Mouse (Mus musculus): Measurements from ENCODE around the gene Mettl27. TPM values are rescaled to one million over a fixed set of nuclear protein-coding genes. Genes with fewer than 3 reads are reported as not detected.
"Not testable (repeated sequence)": the region's sequence is repeated elsewhere in the genome, so short reads cannot be mapped to it uniquely, and the experiment has no call there.

The Mettl27 gene
- polyA plus RNA-seq, 1 experiment: 6.9 TPM

DNA sequence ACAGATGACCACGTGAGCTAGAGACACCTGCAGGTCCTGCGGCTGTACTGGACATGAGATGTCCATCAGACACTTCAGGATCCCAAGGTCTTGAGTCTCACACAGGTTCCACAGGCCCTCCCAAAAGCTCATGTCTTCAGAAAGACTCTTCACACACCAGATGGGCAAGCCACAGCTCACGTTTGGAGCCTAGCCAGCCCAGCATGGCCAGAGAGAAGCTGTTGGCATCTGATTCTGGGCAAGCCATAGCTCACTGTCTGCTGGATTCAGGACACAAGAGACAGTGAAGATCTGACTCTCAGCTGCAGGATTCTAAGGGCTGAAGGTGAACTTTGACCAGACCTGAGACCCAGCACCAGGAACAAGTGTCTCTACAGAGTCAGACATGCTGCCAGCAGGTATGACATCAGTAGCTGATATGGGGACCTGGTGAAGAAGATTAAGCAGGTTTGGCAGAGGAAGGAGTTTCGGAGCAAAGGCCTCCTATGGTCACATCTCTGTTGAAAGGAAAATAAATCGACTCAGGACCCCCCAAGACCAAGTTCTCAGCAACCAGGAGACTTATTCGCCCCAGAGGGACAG, 12.0 kb upstream of the Mettl27 start:
- Histone ChIP-seq H3K27ac (ENCODE audit: control insufficient read depth, insufficient read depth, low read depth, low read length) (no peak overlapping the region), H3K27me3 (ENCODE audit: control insufficient read depth, insufficient read depth, low read length) (no peaks in the 10 kb centered on the region), H3K4me1 (ENCODE audit: control insufficient read depth, insufficient read depth, low read length) (no peaks in the 10 kb centered on the region), H3K36me3 (ENCODE audit: control insufficient read depth, insufficient read depth, low read length) (no peaks in the 10 kb centered on the region), H3K4me3 (ENCODE audit: control insufficient read depth, low read depth, low read length) (no peak overlapping the region)
- TF ChIP-seq POLR2A (IDR thresholded peaks at IDR 0.05; ENCODE audit: control insufficient read depth, low read depth, low read length) (no peak), CTCF (IDR thresholded peaks at IDR 0.05; ENCODE audit: control insufficient read depth, insufficient read depth, insufficient replicate concordance, low read depth, low read length) (no peak)

DNA sequence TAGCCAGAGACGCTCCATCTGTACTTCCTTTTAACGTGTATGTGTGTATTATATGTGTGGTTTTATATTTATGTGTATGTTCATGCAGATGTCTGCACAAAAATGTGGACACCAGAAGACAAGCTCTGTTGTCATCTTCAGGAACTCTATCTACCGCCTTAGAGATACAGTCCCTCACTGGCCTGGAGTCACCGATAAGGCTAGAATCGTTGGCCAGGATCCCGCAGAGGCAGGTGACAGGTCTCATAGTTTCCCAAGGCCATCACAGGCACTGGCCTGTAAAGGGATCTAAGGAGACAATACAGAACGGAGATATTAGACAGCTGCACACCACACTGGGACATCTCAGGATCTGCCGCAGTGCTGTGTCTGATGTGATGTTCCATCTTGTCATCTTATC, 11.1 kb upstream of the Mettl27 start:
- Histone ChIP-seq H3K27ac (ENCODE audit: control insufficient read depth, insufficient read depth, low read depth, low read length) (no peak overlapping the region), H3K4me3 (ENCODE audit: control insufficient read depth, low read depth, low read length) (no peak overlapping the region), H3K27me3 (ENCODE audit: control insufficient read depth, insufficient read depth, low read length) (no peaks in the 10 kb centered on the region), H3K36me3 (ENCODE audit: control insufficient read depth, insufficient read depth, low read length) (no peaks in the 10 kb centered on the region), H3K4me1 (ENCODE audit: control insufficient read depth, insufficient read depth, low read length) (no peaks in the 10 kb centered on the region)
- TF ChIP-seq POLR2A (IDR thresholded peaks at IDR 0.05; ENCODE audit: control insufficient read depth, low read depth, low read length): no peak
- TF ChIP-seq CTCF (IDR thresholded peaks at IDR 0.05; ENCODE audit: control insufficient read depth, insufficient read depth, insufficient replicate concordance, low read depth, low read length): no peak

DNA sequence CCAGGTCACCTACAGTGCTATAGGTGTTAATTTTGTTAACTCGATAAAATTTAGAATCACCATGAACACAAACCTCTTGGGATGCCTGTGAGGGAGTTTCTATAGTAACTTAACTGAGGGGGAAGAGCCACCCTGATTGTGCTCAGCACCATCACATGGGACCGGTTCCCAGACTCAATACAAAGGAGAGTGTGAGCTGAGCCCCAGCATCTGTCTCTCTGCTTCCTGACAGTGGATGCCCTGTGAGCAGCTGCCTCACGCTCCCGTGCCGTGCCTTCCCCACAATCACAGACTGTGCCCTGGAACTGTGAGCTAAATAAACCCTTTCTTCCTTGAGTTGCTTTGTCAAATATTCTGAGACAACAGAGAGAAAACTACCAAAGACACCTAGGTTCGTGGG, 9.0 kb upstream of the Mettl27 start:
- H3K4me1 ChIP-seq (ENCODE audit: control insufficient read depth, insufficient read depth, low read length): no peaks in the 10 kb centered on the region
- H3K4me3 ChIP-seq (ENCODE audit: control insufficient read depth, low read depth, low read length): no peak overlapping the region
- H3K27ac ChIP-seq (ENCODE audit: control insufficient read depth, insufficient read depth, low read depth, low read length): no peak overlapping the region
- no peaks in the 10 kb centered on the region for H3K36me3 ChIP-seq (ENCODE audit: control insufficient read depth, insufficient read depth, low read length)
- H3K27me3 ChIP-seq (ENCODE audit: control insufficient read depth, insufficient read depth, low read length): no peaks in the 10 kb centered on the region
- no peak for TF ChIP-seq CTCF (IDR thresholded peaks at IDR 0.05; ENCODE audit: control insufficient read depth, insufficient read depth, insufficient replicate concordance, low read depth, low read length)
- TF ChIP-seq POLR2A (IDR thresholded peaks at IDR 0.05; ENCODE audit: control insufficient read depth, low read depth, low read length): no peak

DNA sequence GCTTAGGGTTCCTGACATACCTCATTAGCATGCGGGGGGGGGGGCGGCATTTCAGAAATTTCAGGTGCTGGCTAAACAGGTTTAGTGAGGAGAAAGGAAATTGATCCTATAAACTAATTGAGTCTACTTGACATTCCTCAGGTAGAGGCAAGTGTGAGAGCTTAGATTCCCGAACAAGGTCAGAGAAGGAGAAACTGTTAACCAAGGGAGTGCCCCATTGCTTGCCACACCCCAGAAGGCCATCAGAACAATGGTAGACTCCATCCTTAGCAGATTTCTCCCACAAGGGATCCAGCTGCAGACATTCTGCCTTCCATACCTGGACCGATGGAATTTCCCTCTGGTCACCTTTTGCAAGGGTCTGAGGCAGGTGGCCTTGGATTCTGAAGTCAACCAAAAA, 5.4 kb upstream of the Mettl27 start:
- Histone ChIP-seq H3K36me3 (ENCODE audit: control insufficient read depth, insufficient read depth, low read length) (no peaks in the 10 kb centered on the region), H3K27ac (ENCODE audit: control insufficient read depth, insufficient read depth, low read depth, low read length) (no peak overlapping the region), H3K4me3 (ENCODE audit: control insufficient read depth, low read depth, low read length) (no peak overlapping the region), H3K27me3 (ENCODE audit: control insufficient read depth, insufficient read depth, low read length) (no peaks in the 10 kb centered on the region), H3K4me1 (ENCODE audit: control insufficient read depth, insufficient read depth, low read length) (0 out of 2 replicates have a peak, but pooled peaks cover 2% of the 10 kb centered on the region)
- no peak for TF ChIP-seq POLR2A (IDR thresholded peaks at IDR 0.05; ENCODE audit: control insufficient read depth, low read depth, low read length)
- no peak for TF ChIP-seq CTCF (IDR thresholded peaks at IDR 0.05; ENCODE audit: control insufficient read depth, insufficient read depth, insufficient replicate concordance, low read depth, low read length)

DNA sequence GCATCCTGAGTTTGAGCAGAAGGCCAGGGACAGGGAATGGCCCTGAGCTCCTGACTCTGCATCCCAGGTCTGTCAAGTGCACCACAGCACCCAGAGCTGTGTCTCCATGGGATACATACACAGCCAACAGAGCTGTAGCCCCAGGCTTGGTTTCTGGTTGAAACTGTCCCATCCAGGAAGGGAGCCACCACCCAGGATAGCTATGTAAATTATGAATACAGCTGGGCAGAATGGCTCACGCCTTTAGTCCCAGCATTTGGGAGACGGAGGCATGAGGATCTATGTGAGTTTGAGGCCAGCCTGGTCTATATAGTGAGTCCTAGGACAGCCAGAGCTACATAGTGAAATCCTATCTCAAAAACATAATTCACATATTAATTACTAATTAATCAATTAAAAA, 2.2 kb upstream of the Mettl27 start:
- H3K4me1 ChIP-seq (ENCODE audit: control insufficient read depth, insufficient read depth, low read length): peaks cover 16% of the 10 kb centered on the region
- no peak overlapping the region for H3K27ac ChIP-seq (ENCODE audit: control insufficient read depth, insufficient read depth, low read depth, low read length)
- no peaks in the 10 kb centered on the region for H3K27me3 ChIP-seq (ENCODE audit: control insufficient read depth, insufficient read depth, low read length)
- no peak for TF ChIP-seq CTCF (IDR thresholded peaks at IDR 0.05; ENCODE audit: control insufficient read depth, insufficient read depth, insufficient replicate concordance, low read depth, low read length)
- no peak for TF ChIP-seq POLR2A (IDR thresholded peaks at IDR 0.05; ENCODE audit: control insufficient read depth, low read depth, low read length)
- no peaks in the 10 kb centered on the region for H3K36me3 ChIP-seq (ENCODE audit: control insufficient read depth, insufficient read depth, low read length)
- no peak overlapping the region for H3K4me3 ChIP-seq (ENCODE audit: control insufficient read depth, low read depth, low read length)

DNA sequence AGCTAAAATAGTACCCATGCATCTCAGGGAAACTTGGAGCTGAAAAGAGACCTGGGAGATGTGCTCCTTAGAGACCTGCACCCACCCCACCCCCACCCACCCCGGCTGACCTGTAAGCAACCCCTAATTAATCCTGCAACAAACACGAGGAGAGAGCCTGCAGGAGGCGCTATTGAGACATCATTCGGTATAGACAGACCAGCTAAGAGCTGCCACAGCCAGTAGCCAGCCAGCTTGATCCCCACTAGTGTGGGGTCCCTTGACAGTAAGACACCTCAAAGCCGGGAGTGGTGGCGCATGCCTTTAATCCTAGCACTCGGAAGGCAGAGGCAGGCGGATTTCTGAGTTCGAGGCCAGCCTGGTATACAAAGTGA, 722 bp downstream of the Mettl27 start:
- Histone ChIP-seq H3K27ac (ENCODE audit: control insufficient read depth, insufficient read depth, low read depth, low read length) (peak overlapping the region; percentile 56; the same call in 1 of the 2 replicates), H3K4me1 (ENCODE audit: control insufficient read depth, insufficient read depth, low read length) (peaks cover 16% of the 10 kb centered on the region), H3K36me3 (ENCODE audit: control insufficient read depth, insufficient read depth, low read length) (no peaks in the 10 kb centered on the region), H3K4me3 (ENCODE audit: control insufficient read depth, low read depth, low read length) (peak overlapping the region; percentile 90), H3K27me3 (ENCODE audit: control insufficient read depth, insufficient read depth, low read length) (no peaks in the 10 kb centered on the region)
- TF ChIP-seq CTCF (IDR thresholded peaks at IDR 0.05; ENCODE audit: control insufficient read depth, insufficient read depth, insufficient replicate concordance, low read depth, low read length): no peak

DNA sequence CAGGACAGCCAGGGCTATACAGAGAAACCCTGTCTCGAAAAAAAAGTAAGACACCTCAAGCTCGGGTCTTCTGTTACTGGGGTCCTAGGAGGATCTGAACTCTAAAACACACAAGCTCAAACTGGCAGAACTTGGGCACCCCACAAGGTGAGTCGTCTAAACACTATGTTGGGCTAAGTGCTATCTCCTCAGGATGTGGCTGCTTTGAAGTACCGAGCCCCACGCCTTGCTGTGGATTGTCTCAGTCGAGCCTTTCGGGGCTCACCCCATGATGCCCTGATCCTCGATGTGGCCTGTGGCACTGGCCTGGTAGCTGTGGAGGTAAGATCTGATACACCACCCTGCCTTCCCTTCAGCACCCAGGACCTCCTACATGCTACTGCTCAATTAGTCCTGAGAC, 1.1 kb downstream of the Mettl27 start:
- H3K27me3 ChIP-seq (ENCODE audit: control insufficient read depth, insufficient read depth, low read length): no peaks in the 10 kb centered on the region
- no peak overlapping the region for H3K4me3 ChIP-seq (ENCODE audit: control insufficient read depth, low read depth, low read length)
- TF ChIP-seq POLR2A (IDR thresholded peaks at IDR 0.05; ENCODE audit: control insufficient read depth, low read depth, low read length) (no peak), CTCF (IDR thresholded peaks at IDR 0.05; ENCODE audit: control insufficient read depth, insufficient read depth, insufficient replicate concordance, low read depth, low read length) (no peak)
- H3K27ac ChIP-seq (ENCODE audit: control insufficient read depth, insufficient read depth, low read depth, low read length): no peak overlapping the region
- no peaks in the 10 kb centered on the region for H3K36me3 ChIP-seq (ENCODE audit: control insufficient read depth, insufficient read depth, low read length)
- H3K4me1 ChIP-seq (ENCODE audit: control insufficient read depth, insufficient read depth, low read length): peaks cover 16% of the 10 kb centered on the region

DNA sequence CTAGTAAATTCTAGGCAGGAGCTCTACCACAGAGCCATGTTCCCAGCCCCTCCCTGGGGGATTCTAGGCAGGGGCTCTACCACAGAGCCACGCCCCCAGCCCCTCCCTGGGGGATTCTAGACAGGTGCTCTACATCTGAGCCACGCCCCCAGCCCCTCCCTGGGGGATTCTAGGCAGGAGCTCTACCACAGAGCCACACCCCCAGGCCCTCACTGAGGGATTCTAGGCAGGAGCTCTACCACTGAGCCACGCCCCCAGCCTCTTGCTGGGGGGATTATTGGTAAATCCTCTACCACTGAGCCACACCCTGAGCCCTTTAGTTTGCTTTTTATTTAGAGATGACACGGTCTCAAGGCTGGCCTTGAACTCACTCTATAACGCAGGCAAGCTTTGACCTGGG, 1.5 kb downstream of the Mettl27 start:
- not testable (repeated sequence) for H3K27ac ChIP-seq (ENCODE audit: control insufficient read depth, insufficient read depth, low read depth, low read length); H3K36me3 ChIP-seq (ENCODE audit: control insufficient read depth, insufficient read depth, low read length); H3K27me3 ChIP-seq (ENCODE audit: control insufficient read depth, insufficient read depth, low read length); H3K4me3 ChIP-seq (ENCODE audit: control insufficient read depth, low read depth, low read length)
- H3K4me1 ChIP-seq (ENCODE audit: control insufficient read depth, insufficient read depth, low read length): peaks cover 16% of the 10 kb centered on the region
